Mouse (Mus musculus): Measurements from ENCODE around the gene Ccdc6.

The Ccdc6 gene

DNA sequence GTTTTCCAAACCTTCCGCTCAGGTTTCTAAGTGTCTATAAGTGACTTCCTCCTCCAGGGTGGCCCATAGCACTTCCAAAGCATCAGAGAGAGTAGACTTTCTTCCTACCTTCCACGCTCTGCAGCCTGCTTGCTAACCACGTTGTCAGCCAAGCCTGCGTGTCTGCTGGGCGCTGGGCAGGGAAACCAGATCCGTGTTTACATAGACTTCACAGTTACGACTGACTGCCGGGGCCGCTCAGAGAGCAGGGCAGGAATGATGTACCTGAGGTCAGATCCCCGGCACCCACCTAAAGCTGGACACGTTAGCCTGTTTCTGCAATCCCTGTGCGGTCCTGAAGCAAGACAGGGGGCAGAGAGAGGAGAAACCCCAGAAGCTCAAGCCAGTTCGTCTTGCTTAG lies 71.5 kb downstream of the Ccdc6 start:
- no peak for DNase-seq (ENCODE audit: low spot score)

- DNase-seq (ENCODE audit: low spot score): no peak
These were observed 72.1 kb downstream of the Ccdc6 start for GRCm38 (mm10) chr10:70169044-70169443.

DNA sequence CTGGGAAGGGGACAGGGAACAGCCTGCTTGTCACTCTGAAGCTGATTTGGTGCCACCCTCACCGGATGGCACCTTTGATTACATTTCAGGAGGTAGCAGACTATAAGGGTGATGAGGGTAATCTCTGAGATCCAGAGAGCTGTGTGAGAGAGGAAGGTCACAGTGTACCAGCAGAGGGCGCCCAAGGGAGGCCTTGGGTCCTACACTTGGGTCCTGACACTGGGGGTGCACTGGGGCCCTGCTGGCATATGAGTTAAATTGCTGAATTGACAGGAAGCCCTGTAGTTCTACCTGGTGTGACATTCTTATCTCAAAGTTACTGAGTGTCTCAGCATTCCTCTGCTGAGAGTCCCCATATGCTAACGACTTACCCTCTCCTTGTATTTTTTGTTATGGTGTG lies 76.4 kb downstream of the Ccdc6 start:
- DNase-seq (ENCODE audit: low spot score): no peak

DNA sequence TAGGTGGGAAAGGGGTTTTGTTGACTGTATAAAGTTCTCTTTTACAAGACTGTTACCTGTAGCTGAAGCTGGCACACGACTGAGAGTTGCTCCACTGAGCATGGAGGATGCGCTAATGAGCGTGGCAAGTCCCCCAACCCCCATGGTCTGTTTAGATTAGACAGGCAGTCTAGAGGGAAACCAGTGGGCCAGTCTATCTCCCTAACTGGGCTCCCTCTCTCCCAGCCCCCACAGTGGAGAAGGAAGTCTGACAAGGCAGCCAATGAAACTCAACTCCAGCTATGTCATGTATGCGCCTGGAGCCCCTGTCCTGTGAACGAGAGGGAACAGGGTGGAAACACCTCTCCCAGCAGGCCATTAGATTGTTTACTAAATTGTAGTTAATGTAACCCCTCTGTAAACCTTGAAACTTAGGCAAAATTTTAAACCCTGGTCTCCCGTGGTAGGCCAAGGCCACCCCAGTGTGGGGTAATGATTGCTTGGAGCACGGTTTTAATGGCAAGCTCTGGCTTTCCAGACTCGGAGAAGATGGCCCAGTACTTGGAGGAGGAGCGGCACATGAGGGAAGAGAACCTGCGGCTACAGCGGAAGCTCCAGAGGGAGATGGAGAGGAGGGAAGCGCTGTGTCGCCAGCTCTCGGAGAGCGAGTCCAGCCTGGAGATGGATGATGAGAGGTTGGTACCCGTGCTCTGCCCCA lies 77.7 kb downstream of the Ccdc6 start:
- DNase-seq (ENCODE audit: low spot score): no peak

DNA sequence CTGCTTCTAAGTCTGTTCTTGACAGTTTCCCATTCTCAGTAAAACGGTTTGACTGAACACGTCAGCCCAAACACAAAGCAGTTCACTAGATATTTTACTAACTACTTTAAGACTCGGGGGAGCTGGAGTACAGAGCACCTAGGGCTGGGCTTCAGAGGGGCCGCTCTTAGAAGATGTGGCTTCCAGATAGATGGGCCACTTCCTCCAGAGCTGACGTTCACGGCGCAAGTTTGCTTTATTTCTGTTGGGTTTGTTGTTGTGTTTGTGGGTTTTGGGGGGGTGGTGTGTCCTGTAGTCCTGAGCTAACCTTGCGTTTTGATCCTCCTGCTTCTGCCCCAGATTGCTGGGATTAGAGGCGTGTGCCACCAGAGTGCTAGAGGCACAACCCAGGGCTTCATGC lies 83.8 kb downstream of the Ccdc6 start:
- DNase-seq (ENCODE audit: low spot score): no peak

GRCm38 (mm10) chr10:70181279-70181972 lies 84.5 kb downstream of the Ccdc6 start:
- DNase-seq (ENCODE audit: low spot score): no peak

- DNase-seq (ENCODE audit: low spot score): no peak
These were observed 86.5 kb downstream of the Ccdc6 start for GRCm38 (mm10) chr10:70183210-70184080.

GRCm38 (mm10) chr10:70186136-70186535 lies 89.2 kb downstream of the Ccdc6 start:
- DNase-seq (ENCODE audit: low spot score): no peak

GRCm38 (mm10) chr10:70186586-70186985 lies 89.7 kb downstream of the Ccdc6 start:
- no peak for DNase-seq (ENCODE audit: low spot score)

- DNase-seq (ENCODE audit: low spot score): no peak
These were observed 92.9 kb downstream of the Ccdc6 start for GRCm38 (mm10) chr10:70189864-70190263.

DNA sequence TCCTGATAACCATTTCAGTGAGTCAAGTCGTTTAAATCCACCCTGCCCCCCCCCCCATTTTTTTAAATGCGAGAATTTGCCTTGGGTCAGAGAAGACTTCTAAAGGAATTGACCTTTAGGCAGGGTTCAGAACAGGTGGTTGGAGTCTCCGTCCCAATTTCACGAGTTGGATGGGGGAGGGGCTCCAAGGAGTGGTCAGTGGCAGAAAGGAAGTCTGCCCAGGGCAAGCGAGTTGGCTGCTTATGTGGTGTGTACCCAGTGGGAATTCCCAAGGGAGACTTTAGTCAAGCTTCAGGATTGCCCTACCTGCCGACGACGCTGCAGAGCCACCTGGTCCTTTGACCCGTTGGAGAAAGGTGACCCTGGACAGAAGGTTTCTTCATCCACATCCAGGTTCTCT lies 97.4 kb downstream of the Ccdc6 start:
- DNase-seq (ENCODE audit: low spot score): no peak

- no peak for DNase-seq (ENCODE audit: low spot score)
These were observed 98.4 kb downstream of the Ccdc6 start for GRCm38 (mm10) chr10:70195279-70195678.

DNA sequence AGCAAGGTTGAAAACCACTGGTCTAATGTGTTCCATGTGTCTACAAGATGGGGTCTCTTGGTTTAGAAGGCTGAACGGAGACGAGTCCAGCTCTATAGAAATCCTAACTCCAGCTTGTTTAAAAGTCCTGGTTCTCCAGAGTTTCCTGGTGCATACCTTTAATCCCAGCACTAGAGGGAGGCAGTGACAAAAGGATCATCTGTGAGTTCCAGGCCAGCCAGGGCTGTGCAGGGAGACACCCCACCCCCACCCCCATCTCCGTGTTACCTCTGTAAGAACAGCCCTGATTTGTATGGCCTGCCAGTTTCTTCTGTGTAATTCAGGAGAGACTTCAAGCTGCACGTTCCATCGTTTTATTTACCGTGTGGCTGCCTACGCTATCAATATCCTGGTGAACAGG lies 98.9 kb downstream of the Ccdc6 start:
- no peak for DNase-seq (ENCODE audit: low spot score)

DNA sequence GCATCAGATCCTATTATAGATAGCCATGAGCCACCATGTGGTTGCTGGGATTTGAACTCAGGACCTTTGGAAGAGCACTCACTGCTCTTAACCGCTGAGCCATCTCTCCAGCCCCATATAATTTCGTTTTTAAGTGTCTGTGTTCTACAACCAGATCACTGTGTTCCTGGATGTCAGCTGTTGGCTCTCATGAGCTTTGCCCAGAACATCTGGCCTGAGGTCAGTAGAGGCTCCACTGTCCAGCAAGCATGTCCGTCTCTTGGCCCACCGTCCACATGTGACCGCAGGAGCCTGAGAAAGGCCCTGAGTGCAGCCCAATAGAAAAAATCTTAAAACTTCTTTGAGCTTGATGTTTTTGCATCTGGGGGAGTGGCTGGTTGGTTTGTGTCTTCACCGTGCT lies 99.7 kb downstream of the Ccdc6 start:
- no peak for DNase-seq (ENCODE audit: low spot score)

DNA sequence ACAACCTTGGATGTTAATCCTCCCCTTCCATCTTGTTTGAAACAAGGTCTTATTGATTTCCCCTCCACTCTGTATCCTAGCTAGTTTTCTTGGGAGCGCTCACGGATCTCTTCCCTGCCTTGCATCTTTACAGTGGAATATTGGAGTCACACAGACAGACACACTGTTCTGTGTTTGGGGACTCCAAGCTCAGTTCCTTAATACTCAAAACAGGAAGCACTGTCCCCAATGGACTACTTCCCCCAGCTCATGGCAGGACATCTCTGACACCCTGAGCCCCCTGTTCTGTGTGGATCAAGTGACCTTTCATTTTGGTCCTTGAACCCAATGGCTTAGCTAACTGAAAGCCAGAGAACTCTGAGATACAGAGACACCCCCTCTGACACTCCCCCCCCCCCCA lies 100.7 kb downstream of the Ccdc6 start:
- DNase-seq (ENCODE audit: low spot score): no peak

GRCm38 (mm10) chr10:70198012-70198411 lies 101.1 kb downstream of the Ccdc6 start:
- DNase-seq (ENCODE audit: low spot score): no peak

GRCm38 (mm10) chr10:70198951-70199463 lies 102.1 kb downstream of the Ccdc6 start:
- no peak for DNase-seq (ENCODE audit: low spot score)

GRCm38 (mm10) chr10:70199466-70200210 lies 102.7 kb downstream of the Ccdc6 start:
- no peak for DNase-seq (ENCODE audit: low spot score)

DNA sequence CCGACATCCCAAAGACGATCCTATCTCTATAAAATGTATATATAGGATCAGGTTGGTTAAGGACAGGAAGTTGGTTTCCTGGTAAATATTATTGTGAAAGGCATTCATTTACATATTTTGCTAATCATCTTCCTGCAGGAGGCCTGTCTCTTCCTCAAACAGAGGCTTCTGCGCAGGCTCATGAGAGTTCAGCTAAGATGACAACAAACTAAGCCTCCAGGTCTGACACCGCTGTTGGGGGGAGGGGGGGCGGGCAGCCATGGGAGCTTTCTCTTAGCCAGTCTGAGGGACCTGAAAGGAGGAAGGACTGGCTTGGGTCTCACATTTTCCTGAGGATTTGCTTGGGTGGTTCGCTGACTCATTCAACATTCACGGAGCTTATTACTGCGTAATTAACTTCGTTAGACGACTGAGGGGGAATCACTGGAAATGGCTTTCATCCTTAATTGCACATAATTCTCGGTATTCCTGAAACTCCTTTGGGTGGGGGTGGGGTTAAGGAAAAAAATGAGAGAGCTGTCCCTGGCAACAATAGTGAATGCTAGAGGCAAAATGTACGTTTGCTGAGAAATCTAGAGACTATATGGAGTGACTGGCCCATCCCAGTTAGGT lies 104.1 kb downstream of the Ccdc6 start:
- DNase-seq (ENCODE audit: low spot score): no peak

- no peak for DNase-seq (ENCODE audit: low spot score)
These were observed 107.8 kb downstream of the Ccdc6 start, which contains the start of gene Mrln for GRCm38 (mm10) chr10:70204505-70205399. Mrln (plus strand) TSS chr10:70204664.
